Mouse (Mus musculus) naive thymus-derived CD4-positive, alpha-beta T cell, adult 2 months (primary cell): ENCODE data around the gene Pi4k2a.

Experiments used
- DNase-seq: peaks from one replicate; pipeline ENCODE4 v3.0.0-alpha.2; 2011; ENCODE audit warnings: low read depth

Gene Pi4k2a

GRCm38 (mm10) chr19:42089748-42090595, at the start of gene Pi4k2a:
Gene Pi4k2a (plus strand): TSS chr19:42090470.
- DNase-seq = peak; percentile 100

GRCm38 (mm10) chr19:42043988-42044387, 46.3 kb upstream of the Pi4k2a start:
- DNase-seq = no peak

GRCm38 (mm10) chr19:42045269-42046102, 44.8 kb upstream of the Pi4k2a start, which contains the start of gene Hoga1:
Gene Hoga1 (plus strand): TSS chr19:42045610.
- DNase-seq = peak; percentile 72

DNA sequence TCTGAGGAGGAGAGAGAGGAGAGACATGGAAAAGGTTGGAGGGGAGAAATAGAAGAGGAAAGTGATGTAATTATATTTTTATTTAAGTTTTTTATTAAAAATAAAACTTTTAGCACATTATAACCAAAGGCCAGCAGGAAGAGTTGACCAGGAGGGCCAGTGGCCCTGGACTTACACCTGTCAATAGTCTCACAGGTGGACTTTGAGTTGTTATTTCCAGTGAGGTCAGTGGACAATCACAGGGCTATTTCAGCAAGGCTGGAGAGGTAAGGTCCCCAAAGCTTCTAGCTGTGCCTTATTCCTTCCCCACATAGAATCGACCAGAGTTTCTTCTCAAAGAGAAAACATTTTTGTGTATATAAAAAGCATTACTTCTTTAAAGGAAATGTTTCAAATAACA, 40.0 kb upstream of the Pi4k2a start:
- no peak for DNase-seq

- no peak for DNase-seq
These were observed 38.9 kb upstream of the Pi4k2a start for GRCm38 (mm10) chr19:42051351-42051750.

GRCm38 (mm10) chr19:42051948-42052347, 38.3 kb upstream of the Pi4k2a start, which contains the start of gene 4933411K16Rik:
Gene 4933411K16Rik (plus strand): TSS chr19:42052248.
- no peak for DNase-seq

- DNase-seq = no peak
These were observed 36.0 kb upstream of the Pi4k2a start for GRCm38 (mm10) chr19:42054255-42054654.

DNA sequence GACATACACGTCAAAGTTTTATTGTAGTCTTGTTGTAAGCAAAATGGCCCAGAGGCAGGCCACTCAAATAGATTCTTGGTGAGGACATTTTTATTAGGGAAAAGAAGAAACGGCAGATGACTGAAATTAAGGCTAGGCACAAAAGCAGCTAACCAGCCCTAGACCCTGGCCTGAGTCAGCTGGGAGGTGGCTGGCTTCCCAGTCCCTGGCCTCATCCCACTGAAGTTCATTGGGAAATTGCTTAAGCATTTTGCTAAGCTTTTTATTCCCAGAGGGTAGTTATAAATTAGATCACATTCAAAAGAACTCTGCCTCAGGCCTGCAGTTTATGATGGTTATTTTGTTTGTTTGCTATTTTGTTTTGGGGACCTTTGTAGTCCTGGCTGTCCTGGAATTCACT, 34.4 kb upstream of the Pi4k2a start:
- no peak for DNase-seq

- DNase-seq = no peak
These were observed 33.4 kb upstream of the Pi4k2a start for GRCm38 (mm10) chr19:42056719-42057409.

DNA sequence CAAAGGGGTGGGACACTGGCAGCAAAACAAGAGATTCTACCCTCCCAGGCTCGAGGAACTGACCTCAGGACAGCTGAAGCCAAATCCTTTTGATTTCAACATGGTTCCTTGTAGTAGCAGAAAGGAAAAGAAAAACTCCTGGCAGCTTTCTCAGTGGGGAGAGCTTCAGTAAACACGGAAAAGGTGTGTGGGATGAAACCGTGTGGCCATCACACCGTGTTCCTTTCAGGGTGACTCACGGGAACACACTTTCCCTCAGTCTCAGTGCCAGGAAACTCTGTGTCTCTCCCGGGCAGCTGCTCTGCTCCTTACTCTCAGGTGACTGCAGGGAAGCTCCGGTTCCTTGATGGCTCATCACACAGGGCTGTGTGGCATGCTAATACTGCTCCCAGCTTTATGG, 31.8 kb upstream of the Pi4k2a start:
- DNase-seq = no peak

- no peak for DNase-seq
These were observed 28.8 kb upstream of the Pi4k2a start for GRCm38 (mm10) chr19:42061443-42061842.

DNA sequence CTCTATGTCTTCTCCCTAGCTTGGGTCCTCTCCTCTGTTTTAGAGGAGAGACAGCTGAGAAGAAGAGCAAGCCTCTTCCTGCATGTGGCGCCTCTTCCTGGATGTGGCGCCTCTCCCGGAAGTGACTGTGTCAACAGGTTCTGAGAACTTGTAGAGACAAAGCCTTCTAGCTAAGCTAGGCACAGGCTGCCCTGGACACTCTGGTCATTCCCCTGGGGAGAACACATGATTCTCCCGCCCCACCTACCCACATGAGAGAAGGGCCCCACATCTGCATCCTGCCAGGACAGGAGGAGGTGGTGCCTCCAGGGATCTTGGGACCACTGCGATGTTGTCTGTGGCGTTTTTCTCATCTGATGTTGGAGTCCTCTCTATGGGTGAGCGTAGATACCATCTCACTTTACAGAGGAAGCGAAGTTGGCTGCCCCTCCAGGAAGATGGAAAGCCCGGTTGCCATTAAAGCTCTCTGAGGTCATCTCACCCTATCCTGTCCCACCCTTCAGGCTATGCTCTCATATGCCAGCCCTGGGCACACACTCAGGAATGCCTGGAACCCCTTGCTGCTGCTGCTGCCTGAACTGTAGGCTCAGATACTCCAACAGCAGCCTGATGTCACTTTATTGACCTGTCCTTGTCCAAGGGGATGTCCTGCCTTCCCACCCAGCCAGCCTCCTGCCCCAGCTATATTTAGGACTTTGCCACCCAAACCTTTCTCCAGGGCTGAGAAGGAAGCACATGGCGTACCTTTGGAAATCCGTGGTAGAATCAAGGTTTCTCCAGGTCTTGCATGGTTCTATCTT, 21.6 kb upstream of the Pi4k2a start:
- no peak for DNase-seq

GRCm38 (mm10) chr19:42069241-42069525, 21.1 kb upstream of the Pi4k2a start:
- DNase-seq = no peak

DNA sequence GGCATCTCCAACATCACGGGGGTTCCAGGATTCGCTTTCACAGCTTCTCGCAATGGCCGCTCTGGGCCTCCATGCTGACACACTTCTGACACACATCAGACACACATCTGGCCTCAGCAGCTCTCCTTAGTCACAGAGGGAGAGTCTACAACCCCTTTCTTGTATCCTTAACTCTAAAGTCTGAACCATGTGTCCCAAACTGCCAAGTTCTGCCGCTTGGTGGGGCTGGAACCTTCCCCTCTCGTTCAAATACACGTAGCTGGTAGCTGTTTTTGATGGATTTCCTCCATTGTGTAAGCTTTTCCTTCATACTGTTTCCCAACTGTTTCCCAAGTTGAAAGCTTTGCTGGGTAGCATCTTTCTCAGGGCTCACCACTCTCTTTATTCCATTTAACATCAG, 19.0 kb upstream of the Pi4k2a start:
- no peak for DNase-seq

GRCm38 (mm10) chr19:42071886-42072608, 18.2 kb upstream of the Pi4k2a start:
- no peak for DNase-seq

DNA sequence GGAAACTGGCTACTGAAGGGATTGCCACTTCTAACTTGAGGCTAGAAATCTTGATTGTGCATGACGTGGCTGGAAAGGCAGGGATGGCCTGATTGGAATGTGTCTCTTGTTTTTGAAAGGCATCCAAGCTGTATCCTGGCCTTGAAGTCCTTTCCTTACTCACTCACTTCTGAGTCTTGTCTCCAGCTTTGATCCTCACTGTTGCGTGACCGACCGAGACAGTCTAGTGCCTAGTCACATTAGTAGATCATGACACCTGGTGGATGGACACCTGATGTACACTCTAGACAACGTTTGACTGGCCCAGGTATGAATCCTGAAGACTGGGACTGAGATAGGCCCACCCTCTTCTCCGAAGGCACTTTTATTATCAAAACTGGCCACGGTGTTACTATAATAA, 17.5 kb upstream of the Pi4k2a start:
- DNase-seq = no peak

DNA sequence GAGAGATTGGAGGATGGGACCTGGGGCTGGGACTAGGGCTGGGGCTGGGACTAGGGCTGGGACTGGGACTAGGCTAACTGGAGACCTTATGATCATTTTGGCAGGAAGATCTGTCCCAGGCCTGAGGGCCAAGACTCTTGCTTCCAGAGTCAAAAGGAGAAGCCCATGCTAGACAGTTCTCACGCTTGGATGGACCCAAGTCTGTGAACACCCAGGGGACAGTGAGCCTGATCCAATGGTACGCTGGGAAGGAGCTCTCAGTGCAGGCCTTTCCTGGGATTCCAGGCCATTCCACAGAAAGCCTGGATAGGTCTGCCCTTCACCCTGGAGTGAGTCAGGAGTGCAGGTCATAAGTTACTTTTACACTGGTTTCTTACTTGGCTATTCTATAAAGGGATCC, 15.2 kb upstream of the Pi4k2a start:
- no peak for DNase-seq

- DNase-seq = no peak
These were observed 14.3 kb upstream of the Pi4k2a start for GRCm38 (mm10) chr19:42075992-42076391.

GRCm38 (mm10) chr19:42078566-42078965, 11.7 kb upstream of the Pi4k2a start:
- DNase-seq = no peak

DNA sequence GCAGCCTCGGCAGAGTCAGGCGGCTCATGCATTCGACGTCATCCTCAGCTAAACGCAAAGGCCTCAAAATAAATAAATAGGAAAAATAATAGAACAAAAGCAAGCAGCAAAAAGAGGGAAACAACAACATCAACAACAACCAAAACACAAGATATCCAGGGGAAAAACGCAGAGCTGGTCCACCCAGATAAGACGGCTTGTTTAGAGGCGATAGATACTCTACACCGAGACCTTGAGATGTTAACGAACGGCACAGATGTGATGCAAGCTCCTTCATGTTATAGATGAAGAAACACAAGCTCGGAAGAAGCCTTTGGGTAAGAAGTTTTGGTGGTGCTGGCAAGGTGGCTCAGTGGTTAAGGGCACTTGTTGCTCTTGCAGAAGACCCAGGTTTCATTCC, 11.3 kb upstream of the Pi4k2a start:
- no peak for DNase-seq

GRCm38 (mm10) chr19:42079950-42080349, 10.3 kb upstream of the Pi4k2a start:
- no peak for DNase-seq
